Mouse (Mus musculus) embryonic facial prominence, embryonic 11.5 days (tissue): Measurements from ENCODE around the gene Gm20671. TPM values are rescaled to one million over a fixed set of nuclear protein-coding genes. Genes with fewer than 3 reads are reported as not detected.
A peak's percentile ranks its signal among the peaks of the same experiment; 100 is the strongest.
"Not testable (repeated sequence)": the region's sequence is repeated elsewhere in the genome, so short reads cannot be mapped to it uniquely, and the experiment has no call there.

Experiments
- ATAC-seq: fragments of 200-750 bp; cut with Nextera tagmentation; replicated peaks from 2 replicates; pipeline ENCODE4 v1.8.0; 2017; ENCODE audit warnings: low read depth; ENCODE audit not compliant: insufficient number of reproducible peaks, low FRiP score, low TSS enrichment
- DNase-seq: peaks from one replicate; pipeline ENCODE4 v3.0.0-alpha.2; 2015; ENCODE audit warnings: low spot score
- H3K27ac ChIP-seq: fragments of 300-500 bp; sonication (generic); replicated peaks from 2 replicates; pipeline ENCODE4 v1.5.1; 2014; ENCODE audit warnings: mild to moderate bottlenecking, low read depth, low read length, control low read depth
- H3K27me3 ChIP-seq: fragments of 300-500 bp; sonication (generic); 2 replicates; pipeline ENCODE4 v1.6.1; 2014; ENCODE audit warnings: mild to moderate bottlenecking, low read length, moderate library complexity, mixed read lengths; ENCODE audit not compliant: control insufficient read depth, insufficient read depth
- H3K36me3 ChIP-seq: fragments of 300-500 bp; sonication (generic); replicated peaks from 2 replicates; pipeline ENCODE4 v1.6.1; 2014; ENCODE audit warnings: low read depth, mild to moderate bottlenecking, low read length, moderate library complexity, mixed read lengths; ENCODE audit not compliant: control insufficient read depth, insufficient read depth
- H3K4me1 ChIP-seq: fragments of 300-500 bp; sonication (generic); 2 replicates; pipeline ENCODE4 v1.6.1; 2014; ENCODE audit warnings: low read length, mixed read lengths; ENCODE audit not compliant: control insufficient read depth, insufficient read depth
- H3K4me2 ChIP-seq: fragments of 300-500 bp; sonication (generic); 2 replicates; pipeline ENCODE4 v1.6.1; 2014; ENCODE audit warnings: low read depth, mild to moderate bottlenecking, control low read depth, low read length, moderate library complexity
- H3K4me3 ChIP-seq: fragments of 300-500 bp; sonication (generic); 2 replicates; pipeline ENCODE4 v1.5.1; 2014; ENCODE audit warnings: low read depth, low read length, control low read depth
- H3K9ac ChIP-seq: fragments of 300-500 bp; sonication (generic); replicated peaks from 2 replicates; pipeline ENCODE4 v1.6.1; 2014; ENCODE audit warnings: mild to moderate bottlenecking, control low read depth, low read length
- H3K9me3 ChIP-seq: fragments of 300-500 bp; sonication (generic); replicated peaks from 2 replicates; pipeline ENCODE4 v1.6.1; 2016; ENCODE audit warnings: mild to moderate bottlenecking, low read length, inconsistent platforms, mixed read lengths; ENCODE audit not compliant: control insufficient read depth
- whole genome bisulfite sequencing: fragments of 180-500 bp; shearing (Covaris S2); extraction: QIAGEN DNeasy Blood & Tissue Kit; methylation state at CpG from one replicate; pipeline ENCODE4 v1.1.7; 2014; 5-methylcytosine and 5-hydroxymethylcytosine counted together
- polyA plus RNA-seq: library from polyadenylated mRNA; unstranded; fragments of >200 nt; fragmentation: Nextera tagmentation; extraction: Ambion mirVana; gene quantifications from 2 replicates; pipeline ENCODE4 v1.2.1, GENCODE M21; 2014

Gene Gm20671
- polyA plus RNA-seq, 1 experiment from 2014 or later = not detected

DNA sequence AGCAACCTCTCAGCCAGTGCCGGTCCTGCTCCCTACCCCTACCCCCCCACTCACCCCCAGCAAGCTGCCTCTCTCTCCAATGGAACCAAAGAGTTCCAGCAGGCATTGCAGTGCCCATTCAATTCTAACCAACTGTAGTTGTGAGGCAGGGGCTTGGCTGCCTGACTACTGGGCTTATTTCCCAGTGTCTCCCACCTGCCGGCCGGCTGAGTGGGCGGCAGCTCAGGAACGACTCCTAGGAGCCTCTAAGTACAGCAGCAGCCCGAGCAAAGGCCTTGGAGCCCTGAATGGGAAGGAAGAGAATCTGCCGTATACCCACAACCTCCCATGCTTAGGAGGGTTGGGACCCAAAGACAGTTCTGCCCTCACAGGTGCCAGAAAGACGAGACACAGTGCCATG is 86.1 kb downstream of the Gm20671 start:
- H3K27me3 ChIP-seq, H3K9ac ChIP-seq, H3K9me3 ChIP-seq, H3K4me1 ChIP-seq, H3K4me2 ChIP-seq, DNase-seq, ATAC-seq, H3K27ac ChIP-seq, H3K4me3 ChIP-seq, H3K36me3 ChIP-seq: not testable (repeated sequence)
- 84% methylated on average over 8 of the region's 8 CpGs for WGBS

DNA sequence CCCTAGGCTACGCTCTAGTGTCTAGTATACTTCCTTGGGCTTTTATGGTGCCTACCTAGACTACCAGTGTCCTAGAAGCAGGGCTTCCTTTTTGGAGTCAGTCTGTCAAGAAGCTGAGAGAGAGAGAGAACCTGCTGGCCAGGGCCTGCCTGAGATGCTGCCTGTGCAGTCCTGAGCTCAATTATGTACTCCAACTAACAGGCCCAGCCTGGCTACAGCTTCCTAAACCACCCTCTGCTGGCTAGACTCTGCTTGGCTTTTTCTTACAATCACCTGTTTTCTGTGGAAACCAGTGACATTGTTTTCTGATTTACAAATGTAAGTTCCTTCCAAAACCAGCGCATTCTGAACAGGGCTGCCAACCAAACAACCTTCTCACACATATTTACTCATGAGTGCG is 86.8 kb downstream of the Gm20671 start:
- H3K4me3 ChIP-seq = no peak overlapping the region
- H3K4me1 ChIP-seq = no peaks in the 10 kb centered on the region; the same call in 1 of the 2 replicates
- no peaks in the 10 kb centered on the region for H3K36me3 ChIP-seq
- H3K27me3 ChIP-seq = no peaks in the 10 kb centered on the region
- no peak overlapping the region for H3K27ac ChIP-seq
- no peak for ATAC-seq
- H3K4me2 ChIP-seq = no peak overlapping the region
- no peak overlapping the region for H3K9ac ChIP-seq
- DNase-seq = no peak
- 91% methylated on average over 3 of the region's 3 CpGs for WGBS
- no peaks in the 10 kb centered on the region for H3K9me3 ChIP-seq

DNA sequence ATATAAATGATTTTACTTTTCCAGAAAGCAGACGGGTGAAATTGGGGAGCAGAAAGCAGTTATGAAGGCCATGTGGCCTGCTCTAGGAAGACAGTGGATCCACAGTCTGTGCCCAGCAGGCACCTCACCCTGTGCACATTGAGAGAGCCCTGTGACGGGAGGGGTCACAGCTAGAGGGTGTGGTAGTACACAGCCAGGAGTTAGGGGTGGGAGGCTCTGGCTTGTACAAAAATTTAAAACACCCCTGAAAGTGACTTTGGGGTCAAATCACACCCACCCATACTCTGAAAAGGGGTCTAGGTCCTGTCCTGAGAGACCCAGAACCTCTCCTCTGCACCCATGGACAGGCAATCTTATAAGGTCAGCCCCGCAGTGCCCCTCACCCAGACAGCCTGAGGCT is 90.1 kb downstream of the Gm20671 start:
- H3K36me3 ChIP-seq, H3K9me3 ChIP-seq, H3K9ac ChIP-seq, H3K4me1 ChIP-seq, H3K4me3 ChIP-seq, H3K4me2 ChIP-seq, H3K27ac ChIP-seq, ATAC-seq, DNase-seq, H3K27me3 ChIP-seq: not testable (repeated sequence)
- 90% methylated on average over 3 of the region's 3 CpGs for WGBS

DNA sequence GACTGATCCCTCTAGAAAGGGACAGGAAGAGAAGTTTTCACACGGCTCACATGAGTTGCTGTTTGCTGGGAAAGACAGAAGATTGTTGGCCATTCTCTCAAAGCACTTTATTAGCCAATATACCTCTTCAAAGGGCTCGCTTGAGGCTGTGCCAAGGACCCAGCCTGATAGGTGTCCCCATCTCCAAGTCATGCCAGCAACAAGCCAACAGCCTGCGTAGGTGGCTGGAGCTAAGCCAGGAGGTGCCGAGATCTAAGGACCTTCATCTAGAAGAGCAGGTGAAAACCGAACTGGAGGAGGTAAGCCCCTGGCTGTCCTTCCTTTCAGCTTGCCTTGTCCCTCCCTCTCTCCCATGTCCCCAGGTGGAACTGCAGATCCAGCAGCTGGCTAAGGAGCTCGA is 91.1 kb downstream of the Gm20671 start:
- WGBS = 90% methylated on average over 6 of the region's 6 CpGs
- H3K27ac ChIP-seq = no peak overlapping the region
- ATAC-seq (no peak), DNase-seq (no peak)
- H3K27me3 ChIP-seq = no peaks in the 10 kb centered on the region
- no peaks in the 10 kb centered on the region for H3K4me1 ChIP-seq
- no peaks in the 10 kb centered on the region for H3K9me3 ChIP-seq
- H3K9ac ChIP-seq = no peak overlapping the region
- H3K4me2 ChIP-seq = no peak overlapping the region
- no peaks in the 10 kb centered on the region for H3K36me3 ChIP-seq
- no peak overlapping the region for H3K4me3 ChIP-seq

DNA sequence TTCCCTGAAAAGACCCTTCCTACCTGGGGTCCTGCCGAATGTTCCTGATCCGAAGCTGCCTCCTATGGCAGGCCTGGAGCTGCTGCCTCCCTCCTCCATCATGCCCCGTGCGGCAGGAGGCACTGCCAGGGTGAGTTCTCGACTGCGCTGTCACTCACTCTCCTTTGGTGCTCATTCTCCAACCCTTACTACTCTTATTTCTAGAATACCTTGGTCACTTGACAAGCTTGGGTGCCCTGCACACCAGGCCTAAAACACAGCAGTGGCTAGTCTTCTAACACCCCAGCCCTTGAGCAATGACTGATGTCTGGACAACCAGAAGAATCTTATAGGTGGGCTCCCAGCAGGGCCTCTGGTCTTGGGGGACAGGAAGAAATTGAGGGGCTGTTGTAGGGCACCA is 93.0 kb downstream of the Gm20671 start:
- H3K27me3 ChIP-seq, DNase-seq, H3K4me1 ChIP-seq, H3K4me2 ChIP-seq, H3K4me3 ChIP-seq, H3K36me3 ChIP-seq, H3K9me3 ChIP-seq, H3K9ac ChIP-seq, H3K27ac ChIP-seq: not testable (repeated sequence)
- ATAC-seq = peak; percentile 69; the same call in 1 of the 2 replicates
- 94% methylated on average over 6 of the region's 6 CpGs for WGBS

DNA sequence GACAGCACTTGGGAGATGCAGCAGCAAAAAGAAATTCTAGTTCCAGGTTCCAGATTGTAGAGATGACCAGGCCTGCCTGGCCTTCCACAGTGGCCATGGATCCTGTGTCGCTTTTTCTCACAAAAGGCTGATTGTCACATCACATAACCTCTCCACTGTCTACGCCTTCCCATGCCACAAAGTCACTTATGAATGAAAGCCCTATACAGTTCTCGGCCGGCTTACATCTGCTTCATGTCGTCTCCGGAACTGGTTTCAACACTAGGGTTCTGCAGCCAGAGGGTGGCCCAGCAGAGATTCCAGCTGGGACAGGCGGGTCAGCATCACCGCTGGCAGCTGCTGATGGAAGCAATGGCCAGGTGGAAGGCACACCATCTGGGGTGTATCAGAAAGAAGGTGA is 98.1 kb downstream of the Gm20671 start:
- Histone ChIP-seq H3K27me3 (no peaks in the 10 kb centered on the region), H3K9me3 (no peaks in the 10 kb centered on the region), H3K4me3 (no peak overlapping the region), H3K4me2 (no peak overlapping the region), H3K9ac (no peak overlapping the region), H3K4me1 (no peaks in the 10 kb centered on the region), H3K27ac (no peak overlapping the region), H3K36me3 (no peaks in the 10 kb centered on the region)
- no peak for ATAC-seq
- 69% methylated on average over 8 of the region's 8 CpGs for WGBS
- no peak for DNase-seq

DNA sequence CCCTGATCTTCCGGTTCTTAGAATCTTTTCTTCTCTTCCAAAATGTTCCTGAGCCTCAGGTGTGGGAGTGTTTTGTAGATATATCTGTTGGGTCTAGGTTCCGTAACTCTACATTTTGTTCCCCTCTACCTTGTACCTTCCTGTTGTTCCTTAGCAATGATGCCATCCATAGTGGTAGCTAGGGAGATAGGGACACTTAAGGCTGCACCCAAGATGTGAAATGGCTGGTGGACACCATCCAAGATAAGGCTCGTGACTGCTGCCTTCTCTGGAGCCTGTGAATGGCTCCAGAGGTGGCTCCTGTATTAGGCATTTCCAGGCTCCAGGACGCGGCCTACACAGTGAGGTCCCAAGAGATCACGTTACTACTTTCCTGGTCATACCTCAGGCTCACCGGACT is 98.6 kb downstream of the Gm20671 start:
- Histone ChIP-seq H3K4me1 (no peaks in the 10 kb centered on the region), H3K27ac (no peak overlapping the region), H3K36me3 (no peaks in the 10 kb centered on the region), H3K9ac (no peak overlapping the region), H3K4me2 (no peak overlapping the region), H3K9me3 (no peaks in the 10 kb centered on the region), H3K4me3 (no peak overlapping the region), H3K27me3 (no peaks in the 10 kb centered on the region)
- 80% methylated on average over 7 of the region's 7 CpGs for WGBS
- ATAC-seq (no peak), DNase-seq (no peak)

DNA sequence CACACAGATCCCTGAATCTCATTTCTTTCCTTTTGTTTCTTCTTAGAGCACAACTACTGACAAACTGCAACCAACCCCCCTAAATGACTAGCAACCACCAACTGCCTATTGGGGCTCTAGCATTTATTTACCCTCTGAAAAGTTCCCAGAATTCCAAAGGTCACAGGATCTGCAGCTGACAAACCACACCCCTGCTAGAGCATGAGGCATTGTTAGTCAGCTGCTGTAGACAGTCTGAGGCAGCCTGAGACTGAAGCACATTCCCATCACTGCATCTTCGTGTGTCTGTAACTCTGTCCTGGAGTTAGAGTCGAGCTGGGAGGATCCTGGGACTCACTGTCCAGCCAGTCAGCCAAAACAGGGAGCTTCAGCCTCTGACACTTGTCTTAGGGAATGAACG is 101.5 kb downstream of the Gm20671 start:
- ATAC-seq, H3K9me3 ChIP-seq, H3K4me2 ChIP-seq, H3K9ac ChIP-seq, H3K4me3 ChIP-seq, DNase-seq, H3K36me3 ChIP-seq, H3K27me3 ChIP-seq, H3K27ac ChIP-seq, H3K4me1 ChIP-seq: not testable (repeated sequence)
- 76% methylated on average over 3 of the region's 3 CpGs for WGBS
